Mouse (Mus musculus) forelimb bud, embryonic 11.5 days (tissue): Measurements from ENCODE around the gene Gm28729.
"Not testable (repeated sequence)": the region's sequence is repeated elsewhere in the genome, so short reads cannot be mapped to it uniquely, and the experiment has no call there.

ENCODE experiments used
- DNase-seq: peaks from one replicate; pipeline ENCODE4 v3.0.0-alpha.2; 2012; ENCODE audit warnings: low read depth, low spot score

Gm28729 gene

GRCm38 (mm10) chr9:96521574-96521973 is 3.5 kb downstream of the Gm28729 start:
- not testable (repeated sequence) for DNase-seq

- DNase-seq: no peak
Observed at GRCm38 (mm10) chr9:96517429-96517828, 7.6 kb downstream of the Gm28729 start.

GRCm38 (mm10) chr9:96516806-96517205 is 8.3 kb downstream of the Gm28729 start:
- DNase-seq: no peak

- no peak for DNase-seq
Observed at GRCm38 (mm10) chr9:96515737-96516136, 9.3 kb downstream of the Gm28729 start.

GRCm38 (mm10) chr9:96514278-96514677 is 10.8 kb downstream of the Gm28729 start:
- no peak for DNase-seq

GRCm38 (mm10) chr9:96506011-96506498 is 19.0 kb downstream of the Gm28729 start:
- DNase-seq: peak; percentile 79

- DNase-seq: no peak
Observed at GRCm38 (mm10) chr9:96505156-96505555, 19.9 kb downstream of the Gm28729 start.

- DNase-seq: peak; percentile 73
Observed at GRCm38 (mm10) chr9:96504116-96504895, 20.8 kb downstream of the Gm28729 start.

- DNase-seq: no peak
Observed at GRCm38 (mm10) chr9:96502856-96503610, 22.0 kb downstream of the Gm28729 start.

GRCm38 (mm10) chr9:96501217-96501616 is 23.8 kb downstream of the Gm28729 start:
- no peak for DNase-seq

- peak; percentile 78 for DNase-seq
Observed at GRCm38 (mm10) chr9:96493212-96493611, 31.9 kb downstream of the Gm28729 start.

- DNase-seq: peak; percentile 58
Observed at GRCm38 (mm10) chr9:96491810-96492209, 33.3 kb downstream of the Gm28729 start.

GRCm38 (mm10) chr9:96487869-96488268 is 37.2 kb downstream of the Gm28729 start:
- not testable (repeated sequence) for DNase-seq

GRCm38 (mm10) chr9:96483648-96484047 is 41.4 kb downstream of the Gm28729 start:
- no peak for DNase-seq

GRCm38 (mm10) chr9:96483028-96483427 is 42.0 kb downstream of the Gm28729 start:
- DNase-seq: no peak

- peak; percentile 95 for DNase-seq
Observed at GRCm38 (mm10) chr9:96478071-96478888, 46.8 kb downstream of the Gm28729 start, which contains the start of gene Rnf7. Gene Rnf7, minus strand, starts transcription at chr9:96478675.

GRCm38 (mm10) chr9:96472356-96472755 is 52.7 kb downstream of the Gm28729 start:
- DNase-seq: no peak

- DNase-seq: not testable (repeated sequence)
Observed at GRCm38 (mm10) chr9:96471681-96472080, 53.4 kb downstream of the Gm28729 start.

GRCm38 (mm10) chr9:96470266-96470974 is 54.6 kb downstream of the Gm28729 start:
- DNase-seq: no peak

- DNase-seq: no peak
Observed at GRCm38 (mm10) chr9:96469556-96470265, 55.4 kb downstream of the Gm28729 start.
